Mouse (Mus musculus) megakaryocyte, embryonic 14.5 days (primary cell): ENCODE data around the gene Nodal.

Source experiments
- FLI1 ChIP-seq: IDR thresholded peaks from 2 replicates; pipeline ENCODE4 v1.6.1; 2012; ENCODE audit warnings: low read length, inconsistent platforms, mixed read lengths
- GATA1 ChIP-seq: IDR thresholded peaks from 3 replicates; pipeline ENCODE4 v1.6.1; 2012; ENCODE audit warnings: mixed read lengths, low read length, inconsistent platforms, borderline replicate concordance

DNA sequence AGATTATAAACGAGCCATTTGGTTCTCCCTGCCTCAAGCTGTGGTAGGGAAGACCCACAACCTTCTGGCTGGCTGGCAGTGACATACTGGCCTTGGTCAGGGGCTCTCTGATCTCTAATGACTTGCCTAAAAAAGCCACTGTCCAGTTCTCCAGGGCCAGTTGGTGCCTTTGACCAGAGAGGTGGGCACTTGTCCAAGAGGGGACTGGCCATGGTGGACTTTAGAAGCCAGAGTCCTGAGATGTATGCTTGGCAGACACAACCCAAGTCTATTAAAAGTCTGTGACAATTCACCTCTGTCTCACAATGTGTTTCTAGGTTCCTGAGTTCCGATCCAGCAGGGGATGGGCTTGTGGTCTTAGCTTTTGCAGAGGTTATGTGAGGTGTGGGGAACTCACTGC, 7.3 kb downstream of the Nodal start:
- TF ChIP-seq GATA1 (no peak), FLI1 (no peak)
